15 mouse cellular contexts compared by ENCODE assay signal in the genomic region with DNA sequence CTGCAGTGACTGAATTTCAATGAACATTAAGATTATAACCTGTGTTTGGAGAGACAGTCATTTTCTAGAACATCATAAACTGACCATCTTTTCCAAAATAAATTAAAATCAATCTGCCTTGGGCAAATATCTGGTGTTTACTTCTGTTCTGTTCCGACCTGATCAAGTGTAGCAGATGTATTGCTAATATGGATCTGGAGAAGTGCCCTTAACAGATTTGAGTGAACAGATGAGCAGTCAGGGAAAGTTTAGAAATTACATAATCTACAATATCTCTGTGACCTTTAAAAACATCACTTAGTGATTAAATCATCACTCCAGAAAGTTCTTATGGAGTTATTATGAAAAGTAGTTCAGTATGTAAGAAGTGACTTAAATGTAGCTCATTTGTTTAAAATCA.
A peak's percentile ranks its signal among the peaks of the same experiment; 100 is the strongest.
DNase-seq lines count a peak whose midpoint lies in the region.
"Had no signal": no experiment of that assay in that cellular context is flagged by ENCODE, and none has a peak within 500 bp of the region (broad histone marks: within the 10 kb centered on the region; RNA-seq: fewer than 3 reads in every experiment).

No protein-coding gene starts in this region.

- DNase-seq in cerebellum, adult 9-10 months, result peak; percentile 31
- DNase-seq in cerebellum, postnatal 14 days, result no peak
- peak; percentile 45 for DNase-seq in brain, adult 2 months (ENCODE audit: low read depth, low spot score)
- DNase-seq in layer of hippocampus, adult 9-10 months (ENCODE audit: low spot score), result peak; percentile 71
- no peak for DNase-seq in gastrocnemius, postnatal 25 days
- no peak for DNase-seq in spleen, postnatal 10 days (ENCODE audit: low spot score in 2 of 2)
- DNase-seq: adrenal gland, adult 8-10 months; adrenal gland, postnatal 25 days; cerebellum, adult 11-12 months; cerebellum, adult 8-10 months; cerebellum, postnatal 25 days; gastrocnemius, postnatal 36 days; heart, adult 2 months; heart, postnatal 14 days; heart, postnatal 4 days had no signal

Comparison
In these comparisons a context has a peak if more than half of its experiments do, and no peak if none do; other contexts are left out.
1. DNase-seq: peak in cerebellum, adult 9-10 months (single experiment), brain, adult 2 months (single experiment) and layer of hippocampus, adult 9-10 months (single experiment); none in cerebellum, postnatal 14 days (0 of 2), gastrocnemius, postnatal 25 days (single experiment) and spleen, postnatal 10 days (0 of 2).